Mouse (Mus musculus) erythroid progenitor cell, adult 5-6 weeks (primary cell): ENCODE data around the gene Ifi47. TPM values are rescaled to one million over a fixed set of nuclear protein-coding genes. Genes with fewer than 3 reads are reported as not detected.
"Not testable (repeated sequence)": the region's sequence is repeated elsewhere in the genome, so short reads cannot be mapped to it uniquely, and the experiment has no call there.

ENCODE experiments used
- ATAC-seq: replicated peaks from 2 replicates; pipeline ENCODE4 v1.8.0; 2016; ENCODE audit warnings: moderate number of reproducible peaks, mild to moderate bottlenecking, moderate TSS enrichment, inconsistent platforms; ENCODE audit not compliant: poor library complexity, low FRiP score, severe bottlenecking
- total RNA-seq, 2 experiments: library from RNA; stranded (forward) in 1 of 2; stranded (reverse) in 1 of 2; fragments of 150-400 nt in 1 of 2; fragments of 186-747, 209-891 nt in 1 of 2; gene quantifications; 2 replicates each; pipeline versions ENCODE4 v1.2.3 to v1.2.4; 2015 to 2017; ENCODE audit warnings: low replicate concordance in 2 of 2

Gene Ifi47
- total RNA-seq (2015; ENCODE audit: low replicate concordance) (54.1 and 55.9 TPM in 2 replicates), total RNA-seq (2017; ENCODE audit: low replicate concordance) (17.2 and 18.8 TPM in 2 replicates)

DNA sequence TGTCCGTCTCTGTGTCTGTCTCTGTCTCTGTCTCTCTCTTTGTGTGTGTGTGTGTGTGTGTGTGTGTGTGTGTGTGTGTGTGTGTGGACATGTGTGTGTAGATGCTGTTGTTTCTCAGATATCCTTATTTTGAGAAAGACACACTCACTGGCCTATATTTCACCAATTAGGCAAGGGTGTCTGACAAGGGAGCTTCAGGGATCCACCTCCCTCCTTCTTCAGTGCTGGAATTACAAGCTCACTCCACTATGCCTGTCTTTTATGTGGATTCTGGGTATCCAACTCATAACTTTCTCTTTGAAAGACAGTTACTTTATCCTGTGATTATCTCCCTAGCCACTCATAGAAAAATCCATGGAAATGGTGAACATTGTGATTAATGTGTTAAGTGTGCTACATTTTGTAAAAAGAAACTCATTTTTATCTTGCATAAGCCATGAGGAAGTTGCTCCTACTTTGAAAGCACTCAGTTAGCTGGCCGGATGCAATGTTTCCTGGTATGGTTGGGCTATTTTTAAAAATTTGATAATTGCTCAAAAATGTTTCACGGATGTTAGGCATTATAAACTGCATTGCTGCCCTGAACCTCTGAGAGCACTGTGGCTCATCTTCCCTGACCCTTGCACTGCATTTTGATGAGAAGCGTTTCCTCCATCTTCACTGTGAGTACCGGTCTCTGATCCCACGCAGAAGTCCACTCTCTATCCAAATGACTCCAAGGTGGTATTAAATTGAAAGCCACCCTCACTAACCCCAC lies at the start of gene Ifi47:
Gene Ifi47 (plus strand): TSS at position 587 of the 757 bp plus-strand sequence.
- ATAC-seq: not testable (repeated sequence)

DNA sequence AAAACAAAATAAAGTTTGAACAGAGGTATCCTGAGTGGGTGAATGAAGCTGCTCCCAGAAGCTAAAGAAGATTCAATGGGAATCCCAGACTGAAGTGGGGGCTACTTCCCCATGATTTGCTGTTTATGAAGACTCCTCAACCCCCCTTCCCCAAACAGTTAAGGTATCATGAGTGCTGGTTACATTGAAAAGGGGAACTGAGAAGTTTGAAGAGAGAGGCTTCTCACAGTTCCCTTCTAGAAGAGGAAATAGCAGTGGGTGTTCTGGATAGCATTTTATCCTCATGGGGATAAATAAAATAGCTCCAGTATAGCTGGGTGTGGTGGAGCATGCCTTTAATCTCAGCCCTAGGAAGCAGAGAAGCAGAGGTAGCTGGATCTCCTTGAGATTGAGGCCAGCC lies 26.3 kb upstream of the Ifi47 start:
- not testable (repeated sequence) for ATAC-seq

DNA sequence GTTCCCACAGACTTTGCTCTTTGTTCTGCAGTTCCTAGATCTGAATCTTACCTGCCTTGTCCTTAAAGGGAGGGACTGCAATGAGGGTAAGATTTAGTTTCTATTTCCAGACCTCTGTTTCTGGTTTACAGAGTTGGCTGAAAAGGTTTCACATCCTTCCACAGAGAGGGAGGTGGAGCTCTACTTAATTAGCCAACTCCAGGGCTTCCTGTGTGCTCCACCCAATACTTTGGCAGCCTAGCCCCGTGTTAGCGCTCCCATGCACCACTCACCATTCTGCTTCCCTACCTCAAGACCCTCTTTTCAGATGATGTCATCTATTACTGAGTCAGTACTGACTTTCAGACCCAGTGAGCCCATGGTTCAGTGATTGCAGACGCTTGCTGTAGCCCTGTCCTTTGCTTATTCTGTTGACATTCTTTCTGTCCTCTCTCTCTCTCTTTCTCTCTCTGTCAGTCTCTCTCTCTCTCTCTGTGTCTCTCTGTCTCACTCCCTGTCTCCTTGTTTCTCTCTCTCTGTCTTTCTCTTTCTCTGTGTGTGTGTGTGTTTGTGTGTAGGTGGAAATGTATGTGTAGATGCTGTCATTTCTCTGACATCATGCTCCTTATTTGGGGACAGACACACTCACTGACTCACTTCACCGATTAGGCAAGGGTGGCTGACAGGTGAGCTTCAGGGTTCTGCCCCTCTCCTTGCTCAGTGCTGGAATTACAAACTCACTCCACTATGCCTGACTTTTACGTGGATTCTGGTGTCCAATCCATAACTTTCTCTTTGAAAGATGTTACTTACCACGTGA lies 25.1 kb upstream of the Ifi47 start, which contains the start of gene 9930111J21Rik2:
Gene 9930111J21Rik2 (minus strand): TSS at position 150 of the 799 bp plus-strand sequence.
- ATAC-seq: peak; percentile 60

DNA sequence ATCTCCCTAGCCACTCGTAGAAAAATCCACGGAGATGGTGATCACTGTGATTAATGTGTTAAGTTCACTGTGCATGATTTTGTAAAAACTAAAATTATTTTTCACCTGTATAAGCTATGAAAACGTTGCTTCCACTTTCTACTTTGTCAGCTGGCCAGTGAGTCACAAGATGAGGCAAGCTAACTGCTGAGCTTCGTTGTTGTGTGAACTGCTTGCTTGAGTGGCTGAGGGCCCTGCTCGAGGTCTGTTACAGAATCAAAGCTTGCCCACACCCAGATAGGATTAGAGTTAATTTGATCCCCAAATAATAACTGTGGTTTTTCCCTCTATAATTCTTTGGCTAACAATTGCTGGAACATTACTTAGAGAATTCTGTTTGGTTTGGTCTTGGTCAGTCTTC lies 24.5 kb upstream of the Ifi47 start:
- ATAC-seq: not testable (repeated sequence)

DNA sequence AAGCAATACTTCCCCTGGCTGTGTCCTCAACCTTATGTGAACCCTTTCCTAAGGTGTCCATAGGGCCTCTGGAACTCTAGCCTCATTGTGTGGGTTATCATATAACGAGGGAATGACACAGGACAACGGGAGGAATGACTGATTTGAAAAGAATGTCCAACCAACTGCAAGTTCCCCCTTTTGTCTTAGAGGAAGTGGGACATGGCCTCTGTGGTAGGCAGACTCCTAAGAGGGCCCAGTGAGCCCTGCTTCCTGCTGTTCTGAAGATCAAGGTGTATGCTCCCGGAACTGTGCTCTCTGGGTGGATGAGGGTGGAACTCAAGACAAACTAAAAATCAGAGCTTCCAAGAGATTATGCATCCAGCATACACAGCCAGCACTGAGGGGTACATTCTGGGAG lies 16.3 kb upstream of the Ifi47 start:
- not testable (repeated sequence) for ATAC-seq

DNA sequence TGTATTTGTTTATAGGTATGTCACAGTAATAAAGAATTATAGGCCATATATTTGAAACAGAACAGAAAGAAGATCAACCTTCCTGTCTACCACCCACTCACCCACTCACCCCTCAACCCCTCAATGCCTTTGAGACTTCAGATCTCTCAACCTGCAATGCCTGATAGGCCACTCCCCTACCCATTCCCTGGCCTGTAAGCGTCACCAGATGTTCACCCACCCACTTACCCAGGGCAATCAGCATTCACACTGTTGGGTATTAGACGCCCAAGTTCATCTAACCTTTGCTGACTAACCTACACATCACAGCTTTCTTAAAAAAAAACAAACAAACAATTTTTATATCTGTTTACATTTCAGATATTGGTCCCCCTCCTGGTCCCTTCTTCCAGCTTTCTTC lies 14.5 kb upstream of the Ifi47 start:
- peak; percentile 58 for ATAC-seq

DNA sequence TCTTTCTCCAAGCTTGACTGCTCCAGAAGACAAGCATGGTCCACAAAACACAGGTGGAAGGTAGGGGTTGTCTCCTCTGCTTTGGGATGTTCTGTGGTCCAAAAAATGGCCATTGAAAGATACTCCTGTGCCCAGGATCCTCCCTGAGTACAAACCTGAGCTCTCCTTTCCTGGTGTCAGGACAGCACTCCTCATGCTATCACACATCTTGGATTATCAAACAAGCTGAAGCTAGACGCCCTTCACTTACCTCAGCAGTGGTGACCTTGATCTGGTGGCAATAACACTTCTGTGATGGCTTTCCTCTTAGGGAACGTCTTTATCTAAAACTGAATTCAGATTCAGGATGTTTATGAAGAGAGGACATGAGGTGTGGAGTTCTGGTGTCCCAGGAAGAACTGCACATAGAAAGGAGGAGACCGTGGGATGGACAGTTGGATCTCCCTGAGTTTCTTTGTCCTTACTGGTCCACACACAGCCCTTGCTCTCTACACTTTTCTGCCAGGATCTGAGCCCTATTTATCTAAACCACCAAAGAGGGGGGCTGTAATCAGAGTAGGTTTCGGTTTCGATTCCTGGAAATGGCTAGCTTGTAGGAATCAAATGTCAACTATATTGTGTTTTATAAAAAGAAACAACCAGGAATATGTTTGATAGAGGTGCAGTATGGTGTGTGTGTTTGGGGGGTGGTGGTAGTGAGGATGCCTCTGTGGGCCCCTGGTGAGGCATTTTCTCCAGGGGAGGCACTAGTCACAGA lies 12.5 kb upstream of the Ifi47 start, which contains the start of gene Tgtp2:
Gene Tgtp2 (minus strand): TSS at position 494 of the 757 bp plus-strand sequence.
- peak; percentile 78 for ATAC-seq

DNA sequence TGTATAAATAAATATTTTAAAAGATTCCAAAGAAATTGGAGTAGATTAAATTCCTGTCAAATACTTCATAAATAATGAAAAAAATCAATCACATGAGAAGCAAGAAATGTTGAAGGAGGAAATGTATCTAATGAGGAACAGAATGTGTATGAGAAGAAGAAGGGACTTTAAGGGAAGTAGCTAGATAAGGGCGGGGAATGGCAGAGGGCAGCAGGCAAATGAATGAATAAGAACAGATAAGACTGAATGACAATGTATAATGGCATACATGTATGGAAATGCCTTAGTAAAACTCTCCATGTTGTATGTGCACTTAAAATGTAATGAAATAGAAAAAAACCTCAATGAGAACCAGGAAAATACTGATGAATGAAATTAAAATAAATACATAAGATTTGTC lies 8.0 kb upstream of the Ifi47 start:
- no peak for ATAC-seq

DNA sequence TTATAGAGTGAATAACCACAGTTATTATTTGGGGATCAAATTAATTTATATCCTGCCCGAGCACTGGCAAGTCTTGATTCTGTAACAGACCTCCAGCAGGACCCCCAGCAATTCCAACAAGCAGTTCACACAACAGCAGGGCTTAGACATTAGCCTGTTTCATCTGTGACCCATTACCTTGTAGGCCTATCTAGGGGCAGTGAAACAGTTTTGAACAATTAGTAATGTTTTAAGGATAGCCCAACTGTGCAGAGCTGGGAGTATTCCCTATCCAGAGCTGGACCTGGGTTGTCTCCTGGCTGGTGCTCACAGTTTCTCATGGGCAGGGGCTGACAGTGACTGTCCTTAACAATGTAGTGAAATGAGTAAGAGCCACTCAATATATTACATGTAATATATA lies 625 bp downstream of the Ifi47 start:
- no peak for ATAC-seq

DNA sequence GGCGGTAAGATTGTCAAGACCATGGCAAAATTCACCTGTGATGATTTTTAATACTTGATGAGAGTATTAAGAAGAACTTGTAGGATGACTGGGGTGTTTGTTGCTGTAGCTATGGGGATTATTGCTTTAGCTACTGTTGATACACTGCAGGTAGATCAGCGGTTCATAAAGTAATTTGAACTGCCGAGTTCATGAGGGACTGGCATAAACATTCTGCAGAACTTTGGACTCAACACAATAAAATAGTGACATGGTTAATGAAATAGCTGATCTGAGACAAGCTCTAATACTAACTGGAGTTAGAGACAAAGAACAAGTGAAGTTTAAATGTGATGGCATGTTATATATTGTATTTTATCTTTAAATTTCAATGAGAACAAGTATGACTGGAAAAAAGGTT lies 2.3 kb downstream of the Ifi47 start:
- ATAC-seq: no peak

DNA sequence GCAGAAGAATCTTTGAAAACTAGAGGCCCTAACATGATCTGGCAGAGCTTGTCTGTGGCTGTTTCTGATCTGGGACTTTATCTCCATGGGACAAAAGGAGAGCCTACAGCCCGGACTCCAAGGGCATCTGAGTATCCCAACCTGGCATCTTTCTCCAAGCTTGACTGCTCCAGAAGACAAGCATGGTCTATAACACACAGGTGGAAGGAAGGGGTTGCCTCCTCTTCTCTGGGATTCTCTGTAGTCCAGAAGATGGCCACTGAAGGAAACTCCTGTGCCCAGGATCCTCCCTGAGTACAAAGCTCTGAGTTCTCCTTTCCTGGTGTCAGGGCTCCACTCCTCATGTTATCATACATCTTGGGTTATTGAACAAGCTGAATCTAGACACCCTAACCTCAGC lies 4.2 kb downstream of the Ifi47 start:
- 0 out of 2 replicates have a peak, but pooled peaks have one; percentile 40 for ATAC-seq

DNA sequence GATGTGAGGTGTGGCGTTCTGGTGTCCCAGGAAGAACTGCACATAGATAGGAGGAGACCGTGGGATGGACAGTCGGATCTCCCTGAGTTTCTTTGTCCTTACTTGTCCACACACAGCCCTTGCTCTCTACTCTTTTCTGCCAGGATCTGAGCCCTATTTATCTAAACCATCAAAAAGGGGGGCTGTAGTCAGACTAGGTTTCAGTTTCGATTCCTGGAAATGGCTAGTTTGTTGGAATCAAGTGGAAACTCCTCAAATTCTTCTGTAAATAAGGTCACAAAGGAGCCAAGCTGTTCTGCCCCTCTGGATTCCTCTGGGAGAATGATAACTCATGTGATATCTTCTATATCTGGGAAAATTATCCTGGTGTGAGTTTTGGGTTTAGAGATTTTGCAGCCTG lies 5.0 kb downstream of the Ifi47 start:
- 0 out of 2 replicates have a peak, but pooled peaks have one; percentile 26 for ATAC-seq

DNA sequence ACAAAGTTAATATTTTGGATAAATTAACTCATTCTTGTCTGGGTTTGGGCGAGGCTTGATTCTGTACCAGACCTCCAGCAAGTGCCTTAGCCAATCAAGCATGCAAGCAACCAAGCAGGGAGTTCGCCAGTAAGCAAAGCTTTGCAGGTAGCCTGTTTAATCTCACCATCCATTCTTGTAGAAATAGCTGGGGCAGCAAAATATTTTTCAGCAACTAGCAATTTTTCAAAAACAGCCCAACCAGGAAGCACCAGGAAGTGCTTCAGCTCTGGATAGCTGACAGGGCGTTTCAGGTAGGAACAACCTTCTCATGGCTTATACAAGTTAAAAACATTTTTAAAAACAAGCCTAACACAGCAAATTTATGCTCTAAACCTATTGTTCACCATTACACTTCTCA lies 5.5 kb downstream of the Ifi47 start:
- 0 out of 2 replicates have a peak, but pooled peaks have one; percentile 31 for ATAC-seq

DNA sequence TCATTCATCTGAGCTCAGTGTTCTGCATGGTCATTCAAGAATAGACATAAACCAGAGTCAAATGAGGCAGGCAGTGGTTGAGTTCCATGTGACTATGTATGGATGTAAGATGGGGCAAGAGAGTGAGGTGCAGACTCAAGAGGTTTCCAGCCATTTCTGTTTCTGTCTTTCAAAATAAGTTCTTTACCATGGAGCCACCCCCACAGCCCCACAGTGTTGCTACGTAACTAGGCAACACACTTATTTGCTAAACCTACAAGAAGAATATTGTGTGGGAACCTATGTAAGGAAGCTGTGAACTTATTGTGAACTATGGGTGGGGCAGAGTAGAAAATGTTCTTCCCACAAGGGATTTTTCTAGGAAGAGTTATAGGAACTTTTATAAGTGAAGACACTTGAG lies 6.8 kb downstream of the Ifi47 start:
- ATAC-seq: no peak

DNA sequence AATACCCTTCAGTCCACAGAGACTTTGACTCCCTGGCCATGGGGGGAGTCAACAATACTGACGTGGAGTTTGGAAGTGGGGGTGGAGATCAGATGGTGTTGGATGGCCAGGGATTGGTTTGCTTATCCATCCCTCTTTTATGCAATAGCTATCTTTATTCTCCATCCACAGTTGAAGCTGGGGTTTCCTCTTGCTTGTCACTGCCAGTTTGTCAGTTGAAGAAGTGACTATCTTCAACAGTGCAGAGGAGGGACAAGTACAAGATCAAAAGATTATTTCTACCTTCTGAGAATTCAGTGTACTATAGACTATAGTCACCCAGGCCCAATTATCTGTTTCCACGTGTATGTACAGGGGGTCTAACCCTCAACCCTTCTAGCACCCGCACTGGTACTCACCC lies 7.4 kb downstream of the Ifi47 start:
- ATAC-seq: no peak

DNA sequence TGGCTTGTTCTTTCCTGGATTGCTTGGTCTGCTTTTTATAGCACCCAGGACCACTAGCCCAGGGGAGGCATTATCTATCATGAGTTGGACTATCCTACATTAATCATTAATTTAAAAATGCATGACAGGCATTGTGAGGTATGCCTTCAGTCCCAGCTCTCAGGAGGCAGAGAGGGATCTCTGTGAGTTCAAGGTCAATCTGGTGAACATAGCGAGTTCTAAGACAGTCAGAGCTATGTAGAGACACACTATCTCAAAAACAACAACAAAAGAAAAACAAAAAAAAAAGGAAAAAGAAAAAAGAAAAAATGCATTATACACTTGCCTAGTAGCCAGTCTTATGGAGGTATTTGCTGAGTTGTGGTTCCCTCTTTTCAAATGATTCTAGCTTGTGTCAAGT lies 8.0 kb downstream of the Ifi47 start:
- ATAC-seq: no peak

DNA sequence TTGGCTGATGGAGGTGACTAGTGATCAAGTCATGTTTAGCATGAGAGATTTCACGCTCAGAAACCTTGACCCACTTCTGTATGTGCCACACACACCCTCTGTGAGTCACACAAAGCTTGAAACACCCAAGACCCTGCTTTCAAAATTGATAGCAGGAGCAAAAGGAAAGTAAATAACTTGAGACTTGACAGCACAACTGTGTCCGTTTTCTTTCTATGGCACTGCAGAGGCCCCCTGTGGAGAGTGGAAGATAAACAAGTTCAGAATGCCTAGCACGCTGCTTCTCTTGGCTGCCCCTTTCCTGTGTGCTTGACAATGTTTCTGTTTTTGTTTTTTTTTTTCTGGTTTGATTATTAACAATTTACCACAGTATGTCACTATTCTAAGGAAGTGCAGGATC lies 8.5 kb downstream of the Ifi47 start:
- ATAC-seq: no peak

DNA sequence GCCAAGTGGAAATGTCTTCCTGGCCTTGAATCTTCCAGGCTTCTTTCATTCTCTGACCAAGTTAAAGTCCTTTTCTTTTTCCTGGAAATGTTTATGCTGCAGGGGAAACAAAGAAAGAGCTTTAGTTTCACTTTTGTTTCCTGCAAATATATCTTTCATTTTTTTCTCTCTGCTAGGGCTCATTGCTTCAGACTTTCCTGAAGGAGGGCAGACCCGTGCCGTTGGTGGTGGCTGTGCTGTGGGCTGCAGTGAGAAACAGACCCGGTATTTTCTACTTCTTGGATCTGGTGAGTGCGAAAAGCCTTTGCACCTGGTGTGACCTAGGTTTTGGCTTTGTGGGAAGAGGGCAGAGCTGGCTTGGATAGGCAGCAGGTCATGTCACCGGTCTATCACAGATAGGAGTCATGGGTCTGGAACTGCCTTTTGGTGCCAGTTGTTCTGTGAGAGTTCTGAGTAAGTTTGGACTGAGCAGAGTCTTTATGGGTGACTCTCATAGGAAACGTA lies 10.5 kb downstream of the Ifi47 start:
- ATAC-seq: peak; percentile 11; the same call in 1 of the 2 replicates

DNA sequence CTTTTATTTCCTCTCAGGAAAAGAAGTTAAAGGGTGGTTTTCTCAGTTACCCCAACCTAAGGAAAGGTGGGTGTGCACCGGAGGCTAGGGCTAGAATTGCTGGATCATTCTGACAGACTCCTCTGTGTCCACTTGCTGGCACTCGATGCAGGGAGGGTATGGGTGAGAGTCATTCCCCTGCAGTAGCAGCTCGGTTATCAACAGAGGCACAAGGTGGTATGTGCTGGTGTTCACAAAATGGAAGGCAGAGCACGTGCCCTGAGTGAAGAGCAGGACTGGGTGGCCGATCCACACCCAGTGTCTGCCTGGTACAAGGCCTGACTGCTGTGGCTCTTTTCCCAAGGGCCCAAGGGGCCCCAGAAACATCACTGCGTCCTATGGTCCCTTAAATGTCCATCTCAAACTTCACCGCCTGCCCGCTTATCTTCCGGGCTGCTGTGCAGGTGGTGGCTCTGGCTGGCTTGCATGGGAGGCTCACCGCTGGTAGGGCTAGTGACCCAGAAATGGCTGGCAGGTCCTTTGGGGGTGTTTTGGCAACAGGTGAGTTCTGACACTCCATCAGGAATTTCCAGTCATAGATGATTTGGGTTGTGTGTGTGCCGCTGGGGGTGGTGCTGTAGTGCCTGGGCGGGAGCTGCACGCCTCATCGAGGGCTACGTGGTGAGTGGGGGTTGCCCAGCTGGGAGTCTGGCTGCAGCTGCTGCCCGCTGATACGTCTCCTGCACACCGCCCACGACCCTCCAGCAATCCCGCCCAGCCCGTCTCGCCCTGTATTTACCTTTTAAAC lies 11.6 kb downstream of the Ifi47 start:
- ATAC-seq: peak; percentile 82
